Mouse (Mus musculus): ENCODE measurements around the gene 1700093K21Rik.
A peak's percentile ranks its signal among the peaks of the same experiment; 100 is the strongest.

GRCm38 (mm10) chr11:23497335-23497717 is 23.6 kb downstream of the 1700093K21Rik start:
- TF ChIP-seq POLR2A (IDR thresholded peaks at IDR 0.05; ENCODE audit: insufficient read length, low read depth) (no peak), SRF (IDR thresholded peaks at IDR 0.05; ENCODE audit: control insufficient read depth, insufficient read length, low read depth) (no peak), MAX (IDR thresholded peaks at IDR 0.05; ENCODE audit: low read depth) (no peak), TCF12 (IDR thresholded peaks at IDR 0.05; ENCODE audit: insufficient read depth, poor library complexity, severe bottlenecking) (no peak), MYOG (IDR thresholded peaks at IDR 0.05; ENCODE audit: control insufficient read depth in 1 of 3, insufficient read depth in 1 of 3, insufficient read length in 2 of 3, low read depth in 2 of 3) (peak; percentile 2 to 76 (median 72)), REST (IDR thresholded peaks at IDR 0.05; ENCODE audit: insufficient read depth, insufficient read length) (no peak), CEBPB (IDR thresholded peaks at IDR 0.05; ENCODE audit: insufficient read depth, poor library complexity, severe bottlenecking) (no peak), E2F4 (IDR thresholded peaks at IDR 0.05; ENCODE audit: insufficient read depth) (no peak), USF1 (IDR thresholded peaks at IDR 0.05; ENCODE audit: low read depth) (no peak)
